Mouse (Mus musculus) c-Kit-positive CD71-positive TER-119-negative erythroid progenitor cells, embryonic 14.5 days (primary cell): ENCODE data around the gene Zfpl1.
"Not testable (repeated sequence)": the region's sequence is repeated elsewhere in the genome, so short reads cannot be mapped to it uniquely, and the experiment has no call there.

Experiments
- DNase-seq: peaks from one replicate; pipeline ENCODE4 v3.0.0-alpha.2; 2013; ENCODE audit warnings: low read depth

The Zfpl1 gene

GRCm38 (mm10) chr19:6057313-6058096 is 27.3 kb downstream of the Zfpl1 start, which contains the start of the genes Mrpl49 and Fau:
Gene Mrpl49 (minus strand): TSS chr19:6057785.
Gene Fau (plus strand): TSS chr19:6057844.
- peak; percentile 92 for DNase-seq

- no peak for DNase-seq
Observed at GRCm38 (mm10) chr19:6056696-6057095, 28.1 kb downstream of the Zfpl1 start.

- DNase-seq: no peak
Observed at GRCm38 (mm10) chr19:6054296-6054695, 30.5 kb downstream of the Zfpl1 start.

GRCm38 (mm10) chr19:6052516-6052915 is 32.2 kb downstream of the Zfpl1 start:
- DNase-seq: no peak

GRCm38 (mm10) chr19:6048681-6049410 is 35.9 kb downstream of the Zfpl1 start:
- DNase-seq: no peak

GRCm38 (mm10) chr19:6047899-6048166 is 36.9 kb downstream of the Zfpl1 start:
- DNase-seq: no peak

GRCm38 (mm10) chr19:6047154-6047898 is 37.4 kb downstream of the Zfpl1 start:
- DNase-seq: no peak

- DNase-seq: peak; percentile 94
Observed at GRCm38 (mm10) chr19:6046294-6047153, 38.2 kb downstream of the Zfpl1 start, which contains the start of gene Syvn1. Gene Syvn1 (plus strand): TSS chr19:6046576.

GRCm38 (mm10) chr19:6045366-6046293 is 39.1 kb downstream of the Zfpl1 start:
- no peak for DNase-seq

- not testable (repeated sequence) for DNase-seq
Observed at GRCm38 (mm10) chr19:6044102-6044501, 40.7 kb downstream of the Zfpl1 start.

- DNase-seq: no peak
Observed at GRCm38 (mm10) chr19:6042293-6042692, 42.5 kb downstream of the Zfpl1 start.

GRCm38 (mm10) chr19:6040002-6040401 is 44.8 kb downstream of the Zfpl1 start:
- no peak for DNase-seq

GRCm38 (mm10) chr19:6038326-6038725 is 46.4 kb downstream of the Zfpl1 start:
- no peak for DNase-seq

GRCm38 (mm10) chr19:6037695-6038094 is 47.1 kb downstream of the Zfpl1 start:
- DNase-seq: no peak

GRCm38 (mm10) chr19:6035966-6036585 is 48.7 kb downstream of the Zfpl1 start:
- DNase-seq: no peak
